Comparison of ENCODE assay signal across 8 mouse cellular contexts in genomic region chr4:59549175-59549976, GRCm38 (mm10). TPM values are rescaled to one million over a fixed set of nuclear protein-coding genes. Genes with fewer than 3 reads are reported as not detected.
A peak's percentile ranks its signal among the peaks of the same experiment; 100 is the strongest.
DNase-seq lines count a peak whose midpoint lies in the region; ATAC-seq and TF ChIP-seq lines count a peak whose summit lies in the region.

TSS of gene Ptbp3 (minus strand) at chr4:59549364.

- WGBS in heart, embryonic 12.5 days = under 1% methylated on average over 80 of the region's 83 CpGs
- under 1% methylated on average over 54 of the region's 83 CpGs for WGBS in kidney, postnatal 0 days
- under 1% methylated on average over 64 of the region's 83 CpGs for WGBS in liver, embryonic 11.5 days
- under 1% methylated on average over 64 of the region's 83 CpGs for WGBS in stomach, embryonic 14.5 days

- H3K36me3 ChIP-seq in heart, embryonic 12.5 days = no peaks in the 10 kb centered on the region
- H3K36me3 ChIP-seq in kidney, postnatal 0 days (ENCODE audit: insufficient read depth, low read length) = no peaks in the 10 kb centered on the region
- no peaks in the 10 kb centered on the region for H3K36me3 ChIP-seq in liver, embryonic 11.5 days (ENCODE audit: control insufficient read depth, insufficient read depth, low read length)
- no peaks in the 10 kb centered on the region for H3K36me3 ChIP-seq in stomach, embryonic 14.5 days (ENCODE audit: control insufficient read depth, insufficient read depth, low read length)

- H3K27me3 ChIP-seq in heart, embryonic 12.5 days (replicated peaks) = no peaks in the 10 kb centered on the region
- H3K27me3 ChIP-seq in kidney, postnatal 0 days (ENCODE audit: insufficient read depth, low read length) = no peaks in the 10 kb centered on the region
- H3K27me3 ChIP-seq in liver, embryonic 11.5 days (replicated peaks; ENCODE audit: control insufficient read depth, insufficient read depth, low read length) = no peaks in the 10 kb centered on the region
- no peaks in the 10 kb centered on the region for H3K27me3 ChIP-seq in stomach, embryonic 14.5 days (ENCODE audit: control insufficient read depth, insufficient read depth, low read length)

- TF ChIP-seq CTCF in kidney, postnatal 0 days (IDR thresholded peaks at IDR 0.05; ENCODE audit: low read depth) = peak; percentile 23; the same call in 1 of the 2 replicates

- H3K9ac ChIP-seq in heart, embryonic 12.5 days = peak within 1 kb of the TSS; percentile 95
- H3K9ac ChIP-seq in kidney, postnatal 0 days (ENCODE audit: low read depth, low read length) = peak within 1 kb of the TSS; percentile 89
- peak within 1 kb of the TSS; percentile 98 for H3K9ac ChIP-seq in liver, embryonic 11.5 days (ENCODE audit: low read depth, low read length)
- peak within 1 kb of the TSS; percentile 92 for H3K9ac ChIP-seq in stomach, embryonic 14.5 days (replicated peaks; ENCODE audit: low read depth, low read length)

- peak within 1 kb of the TSS; percentile 94 for H3K4me3 ChIP-seq in heart, embryonic 12.5 days
- peak within 1 kb of the TSS; percentile 74 for H3K4me3 ChIP-seq in kidney, postnatal 0 days (replicated peaks; ENCODE audit: low read depth, low read length)
- peak within 1 kb of the TSS; percentile 94 for H3K4me3 ChIP-seq in liver, embryonic 11.5 days (ENCODE audit: low read depth, low read length)
- H3K4me3 ChIP-seq in stomach, embryonic 14.5 days (ENCODE audit: low read depth, low read length) = peak within 1 kb of the TSS; percentile 96

- peak; percentile 78 for ATAC-seq in erythroid progenitor cell, adult 5-6 weeks (replicated peaks; ENCODE audit: low FRiP score, poor library complexity, severe bottlenecking)
- ATAC-seq in heart, embryonic 12.5 days (ENCODE audit: insufficient number of reproducible peaks, low FRiP score) = peak; percentile 96
- ATAC-seq in kidney, postnatal 0 days (replicated peaks; ENCODE audit: low FRiP score, low read depth) = peak; percentile 92
- ATAC-seq in liver, embryonic 11.5 days (replicated peaks; ENCODE audit: low FRiP score) = peak; percentile 90
- peak; percentile 89 for ATAC-seq in stomach, embryonic 14.5 days (ENCODE audit: insufficient number of reproducible peaks, insufficient read depth, low FRiP score, low read depth)

- H3K4me1 ChIP-seq in heart, embryonic 12.5 days (replicated peaks) = peaks cover 10% of the 10 kb centered on the region
- peaks cover 7% of the 10 kb centered on the region; the same call in 1 of the 2 replicates for H3K4me1 ChIP-seq in kidney, postnatal 0 days (replicated peaks; ENCODE audit: insufficient read depth, low read length)
- peaks cover 20% of the 10 kb centered on the region for H3K4me1 ChIP-seq in liver, embryonic 11.5 days (replicated peaks; ENCODE audit: control insufficient read depth, insufficient read depth, low read length)
- H3K4me1 ChIP-seq in stomach, embryonic 14.5 days (ENCODE audit: control insufficient read depth, insufficient read depth, low read length) = peaks cover 15% of the 10 kb centered on the region

- no peaks in the 10 kb centered on the region for H3K9me3 ChIP-seq in heart, embryonic 12.5 days (replicated peaks)
- no peaks in the 10 kb centered on the region for H3K9me3 ChIP-seq in kidney, postnatal 0 days (replicated peaks; ENCODE audit: low read length)
- no peaks in the 10 kb centered on the region for H3K9me3 ChIP-seq in liver, embryonic 11.5 days (ENCODE audit: control insufficient read depth, low read length)
- H3K9me3 ChIP-seq in stomach, embryonic 14.5 days (ENCODE audit: control insufficient read depth, low read depth, low read length) = no peaks in the 10 kb centered on the region

- H3K4me2 ChIP-seq in heart, embryonic 12.5 days = peak within 1 kb of the TSS; percentile 87
- H3K4me2 ChIP-seq in kidney, postnatal 0 days (ENCODE audit: low read length) = peak within 1 kb of the TSS; percentile 84
- H3K4me2 ChIP-seq in liver, embryonic 11.5 days = peak within 1 kb of the TSS; percentile 92
- peak within 1 kb of the TSS; percentile 78 for H3K4me2 ChIP-seq in stomach, embryonic 14.5 days (replicated peaks; ENCODE audit: low read depth, low read length)

- peak within 1 kb of the TSS; percentile 95 for H3K27ac ChIP-seq in heart, embryonic 12.5 days (ENCODE audit: poor library complexity, severe bottlenecking)
- H3K27ac ChIP-seq in kidney, postnatal 0 days = peak within 1 kb of the TSS; percentile 97
- peak within 1 kb of the TSS; percentile 94 for H3K27ac ChIP-seq in liver, embryonic 11.5 days (ENCODE audit: low read depth, low read length)
- peak within 1 kb of the TSS; percentile 98 for H3K27ac ChIP-seq in stomach, embryonic 14.5 days (ENCODE audit: low read length)

- DNase-seq in CD4-positive helper T cell, adult 2 months (ENCODE audit: low read depth, low spot score) = peak; percentile 96
- peak; percentile 81 for DNase-seq in brain, embryonic 18.5 days (ENCODE audit: low read depth, low spot score)
- peak; percentile 96 for DNase-seq in kidney, postnatal 0 days (ENCODE audit: low spot score)
- peak; percentile 94 for DNase-seq in liver, embryonic 11.5 days (ENCODE audit: low spot score)
- peak; percentile 95 for DNase-seq in naive thymus-derived CD4-positive, alpha-beta T cell, adult 2 months (ENCODE audit: low read depth)

RNA-seq across cellular contexts. Expression of gene Ptbp3, which starts in this region (rescaled TPM):
- total RNA-seq in erythroid progenitor cell, adult 5-6 weeks (2015; ENCODE audit: low replicate concordance) = 256 and 320 TPM in 2 replicates
- total RNA-seq in erythroid progenitor cell, adult 5-6 weeks (2017; ENCODE audit: low replicate concordance) = 179 and 231 TPM in 2 replicates
- 45.3 and 46.4 TPM in 2 replicates for polyA plus RNA-seq in heart, embryonic 12.5 days (2016; fragmentation: Nextera tagmentation; extraction: Ambion mirVana)
- 64.3 and 64.9 TPM in 2 replicates for polyA plus RNA-seq in kidney, postnatal 0 days (2015; fragmentation: Nextera tagmentation; extraction: Ambion mirVana)
- polyA plus RNA-seq in liver, embryonic 11.5 days (2014; fragmentation: Nextera tagmentation; extraction: Ambion mirVana) = 77.7 and 80.0 TPM in 2 replicates
- polyA plus RNA-seq in stomach, embryonic 14.5 days (2014; fragmentation: Nextera tagmentation; extraction: Ambion mirVana) = 71.1 and 76.0 TPM in 2 replicates

Comparison
In these comparisons a context has a peak if more than half of its experiments do, and no peak if none do; other contexts are left out.
1. Peak in every context shown above with its lines: DNase-seq, ATAC-seq, H3K4me3 ChIP-seq and H3K27ac ChIP-seq.